Mouse (Mus musculus): Measurements from ENCODE around the gene Ptpro. TPM values are rescaled to one million over a fixed set of nuclear protein-coding genes. Genes with fewer than 3 reads are reported as not detected.

The Ptpro gene
- polyA plus RNA-seq, 1 experiment: not detected

- H3K36me3 ChIP-seq (ENCODE audit: control insufficient read depth): no peaks in the 10 kb centered on the region
- no peaks in the 10 kb centered on the region for H3K4me1 ChIP-seq (ENCODE audit: control insufficient read depth)
- H3K27me3 ChIP-seq (ENCODE audit: control insufficient read depth): no peaks in the 10 kb centered on the region
- no peak for TF ChIP-seq GATA1 (IDR thresholded peaks at IDR 0.05; ENCODE audit: low read length)
- no peak for TF ChIP-seq TAL1 (IDR thresholded peaks at IDR 0.05; ENCODE audit: low read length)
- H3K4me3 ChIP-seq (replicated peaks): no peak overlapping the region
- H3K9me3 ChIP-seq (ENCODE audit: control insufficient read depth, low read length): peaks cover 2% of the 10 kb centered on the region; the same call in 1 of the 2 replicates
Observed at GRCm38 (mm10) chr6:137493211-137494135, 241.4 kb downstream of the Ptpro start.

- Histone ChIP-seq H3K27me3 (ENCODE audit: control insufficient read depth) (no peaks in the 10 kb centered on the region), H3K4me1 (ENCODE audit: control insufficient read depth) (no peaks in the 10 kb centered on the region), H3K9me3 (ENCODE audit: control insufficient read depth, low read length) (peaks cover 2% of the 10 kb centered on the region; the same call in 1 of the 2 replicates), H3K4me3 (replicated peaks) (no peak overlapping the region), H3K36me3 (ENCODE audit: control insufficient read depth) (no peaks in the 10 kb centered on the region)
- TF ChIP-seq TAL1 (IDR thresholded peaks at IDR 0.05; ENCODE audit: low read length) (no peak), GATA1 (IDR thresholded peaks at IDR 0.05; ENCODE audit: low read length) (no peak)
Observed at GRCm38 (mm10) chr6:137494136-137494475, 242.0 kb downstream of the Ptpro start.

- H3K27me3 ChIP-seq (ENCODE audit: control insufficient read depth): no peaks in the 10 kb centered on the region
Observed at GRCm38 (mm10) chr6:137494801-137495200, 242.7 kb downstream of the Ptpro start.

GRCm38 (mm10) chr6:137495233-137495632 is 243.1 kb downstream of the Ptpro start:
- peaks cover 2% of the 10 kb centered on the region; the same call in 1 of the 2 replicates for H3K9me3 ChIP-seq (ENCODE audit: control insufficient read depth, low read length)
- no peaks in the 10 kb centered on the region for H3K36me3 ChIP-seq (ENCODE audit: control insufficient read depth)
- no peaks in the 10 kb centered on the region for H3K27me3 ChIP-seq (ENCODE audit: control insufficient read depth)
- no peaks in the 10 kb centered on the region for H3K4me1 ChIP-seq (ENCODE audit: control insufficient read depth)
- H3K4me3 ChIP-seq (replicated peaks): no peak overlapping the region
- TF ChIP-seq GATA1 (IDR thresholded peaks at IDR 0.05; ENCODE audit: low read length) (no peak), TAL1 (IDR thresholded peaks at IDR 0.05; ENCODE audit: low read length) (no peak)

More at GRCm38 (mm10) chr6:137494801-137495200, 242.7 kb downstream of the Ptpro start:
- H3K4me3 ChIP-seq (replicated peaks): no peak overlapping the region
- TF ChIP-seq GATA1 (IDR thresholded peaks at IDR 0.05; ENCODE audit: low read length) (no peak), TAL1 (IDR thresholded peaks at IDR 0.05; ENCODE audit: low read length) (no peak)
- H3K36me3 ChIP-seq (ENCODE audit: control insufficient read depth): no peaks in the 10 kb centered on the region
- no peaks in the 10 kb centered on the region for H3K4me1 ChIP-seq (ENCODE audit: control insufficient read depth)
- H3K9me3 ChIP-seq (ENCODE audit: control insufficient read depth, low read length): peaks cover 2% of the 10 kb centered on the region; the same call in 1 of the 2 replicates

- H3K9me3 ChIP-seq (ENCODE audit: control insufficient read depth, low read length): peaks cover 2% of the 10 kb centered on the region; the same call in 1 of the 2 replicates
- H3K27me3 ChIP-seq (ENCODE audit: control insufficient read depth): no peaks in the 10 kb centered on the region
- no peak overlapping the region for H3K4me3 ChIP-seq (replicated peaks)
- TF ChIP-seq TAL1 (IDR thresholded peaks at IDR 0.05; ENCODE audit: low read length) (no peak), GATA1 (IDR thresholded peaks at IDR 0.05; ENCODE audit: low read length) (no peak)
- no peaks in the 10 kb centered on the region for H3K36me3 ChIP-seq (ENCODE audit: control insufficient read depth)
- no peaks in the 10 kb centered on the region for H3K4me1 ChIP-seq (ENCODE audit: control insufficient read depth)
Observed at GRCm38 (mm10) chr6:137496562-137496961, 244.4 kb downstream of the Ptpro start.

- H3K4me1 ChIP-seq (ENCODE audit: control insufficient read depth): no peaks in the 10 kb centered on the region
- no peak overlapping the region for H3K4me3 ChIP-seq (replicated peaks)
- H3K27me3 ChIP-seq (ENCODE audit: control insufficient read depth): no peaks in the 10 kb centered on the region
- TF ChIP-seq GATA1 (IDR thresholded peaks at IDR 0.05; ENCODE audit: low read length) (no peak), TAL1 (IDR thresholded peaks at IDR 0.05; ENCODE audit: low read length) (no peak)
- H3K9me3 ChIP-seq (ENCODE audit: control insufficient read depth, low read length): peaks cover 2% of the 10 kb centered on the region; the same call in 1 of the 2 replicates
- no peaks in the 10 kb centered on the region for H3K36me3 ChIP-seq (ENCODE audit: control insufficient read depth)
Observed at GRCm38 (mm10) chr6:137497208-137497835, 245.2 kb downstream of the Ptpro start.

- Histone ChIP-seq H3K4me3 (replicated peaks) (no peak overlapping the region), H3K9me3 (ENCODE audit: control insufficient read depth, low read length) (peaks cover 2% of the 10 kb centered on the region; the same call in 1 of the 2 replicates), H3K27me3 (ENCODE audit: control insufficient read depth) (no peaks in the 10 kb centered on the region), H3K4me1 (ENCODE audit: control insufficient read depth) (no peaks in the 10 kb centered on the region), H3K36me3 (ENCODE audit: control insufficient read depth) (no peaks in the 10 kb centered on the region)
- TF ChIP-seq TAL1 (IDR thresholded peaks at IDR 0.05; ENCODE audit: low read length): no peak
- TF ChIP-seq GATA1 (IDR thresholded peaks at IDR 0.05; ENCODE audit: low read length): no peak
Observed at GRCm38 (mm10) chr6:137498781-137499180, 246.7 kb downstream of the Ptpro start.

- no peaks in the 10 kb centered on the region for H3K4me1 ChIP-seq (ENCODE audit: control insufficient read depth)
- no peaks in the 10 kb centered on the region for H3K9me3 ChIP-seq (ENCODE audit: control insufficient read depth, low read length)
- no peaks in the 10 kb centered on the region for H3K27me3 ChIP-seq (ENCODE audit: control insufficient read depth)
- no peaks in the 10 kb centered on the region for H3K36me3 ChIP-seq (ENCODE audit: control insufficient read depth)
- no peak overlapping the region for H3K4me3 ChIP-seq (replicated peaks)
- TF ChIP-seq GATA1 (IDR thresholded peaks at IDR 0.05; ENCODE audit: low read length) (no peak), TAL1 (IDR thresholded peaks at IDR 0.05; ENCODE audit: low read length) (no peak)
Observed at GRCm38 (mm10) chr6:137503009-137503408, 250.9 kb downstream of the Ptpro start.

GRCm38 (mm10) chr6:137503462-137503861 is 251.3 kb downstream of the Ptpro start:
- TF ChIP-seq TAL1 (IDR thresholded peaks at IDR 0.05; ENCODE audit: low read length): no peak
- no peak overlapping the region for H3K4me3 ChIP-seq (replicated peaks)
- H3K27me3 ChIP-seq (ENCODE audit: control insufficient read depth): no peaks in the 10 kb centered on the region
- H3K9me3 ChIP-seq (ENCODE audit: control insufficient read depth, low read length): no peaks in the 10 kb centered on the region
- no peaks in the 10 kb centered on the region for H3K4me1 ChIP-seq (ENCODE audit: control insufficient read depth)
- no peaks in the 10 kb centered on the region for H3K36me3 ChIP-seq (ENCODE audit: control insufficient read depth)
